In the genomic region with DNA sequence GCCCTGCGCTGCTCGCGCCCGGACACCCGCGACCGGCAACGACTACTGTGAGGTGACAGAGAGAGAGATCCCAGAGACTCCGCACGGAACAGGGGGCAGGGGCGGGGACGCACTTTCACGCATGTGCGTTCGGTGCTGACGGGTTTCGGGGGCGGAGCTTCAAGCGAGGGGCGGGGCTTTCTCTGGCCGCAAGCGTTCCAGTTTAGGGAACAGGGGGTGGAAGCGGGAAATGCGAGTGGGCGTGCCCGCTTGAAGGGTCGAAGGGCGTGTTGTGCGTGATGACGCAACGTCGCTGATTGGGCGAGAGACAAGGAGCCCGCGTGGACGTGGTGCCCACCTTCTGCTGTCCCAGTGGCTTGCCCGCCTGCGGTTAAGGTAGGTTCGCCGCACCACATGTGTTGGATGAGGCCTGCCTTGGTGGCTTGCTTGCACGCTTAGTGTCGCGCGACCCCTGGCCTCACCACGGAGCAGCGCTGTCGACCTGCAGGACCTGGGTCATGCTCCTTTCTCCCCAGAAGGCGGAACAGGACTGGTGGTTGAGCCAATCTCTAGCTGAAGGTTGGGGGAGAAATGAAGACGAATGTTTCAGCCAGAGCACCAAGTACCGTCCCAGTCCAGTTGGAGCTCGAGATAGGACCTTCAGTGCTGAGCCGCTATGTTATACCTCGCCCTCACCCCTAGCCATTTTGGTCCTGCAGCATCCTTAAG, we compare ENCODE assay signal across 8 mouse cellular contexts. TPM values are rescaled to one million over a fixed set of nuclear protein-coding genes. Genes with fewer than 3 reads are reported as not detected.
DNase-seq lines count a peak whose midpoint lies in the region; ATAC-seq and TF ChIP-seq lines count a peak whose summit lies in the region.

No protein-coding gene starts in this region.

- no peaks in the 10 kb centered on the region for H3K9me3 ChIP-seq in embryonic facial prominence, embryonic 14.5 days (ENCODE audit: control insufficient read depth, low read length)
- no peaks in the 10 kb centered on the region for H3K9me3 ChIP-seq in limb, embryonic 14.5 days (ENCODE audit: control insufficient read depth, low read length)
- H3K9me3 ChIP-seq in midbrain, postnatal 0 days (ENCODE audit: low read length) = no peaks in the 10 kb centered on the region

- peak overlapping the region; percentile 87 for H3K9ac ChIP-seq in embryonic facial prominence, embryonic 14.5 days (ENCODE audit: low read depth, low read length)
- H3K9ac ChIP-seq in limb, embryonic 14.5 days (ENCODE audit: low read depth, low read length, severe bottlenecking) = peak overlapping the region; percentile 72
- peak overlapping the region; percentile 79 for H3K9ac ChIP-seq in midbrain, postnatal 0 days (replicated peaks; ENCODE audit: low read length, poor library complexity, severe bottlenecking)

- H3K4me3 ChIP-seq in embryonic facial prominence, embryonic 14.5 days (ENCODE audit: low read depth, low read length) = peak overlapping the region; percentile 93
- peak overlapping the region; percentile 94 for H3K4me3 ChIP-seq in limb, embryonic 14.5 days (replicated peaks; ENCODE audit: low read length)
- peak overlapping the region; percentile 74 for H3K4me3 ChIP-seq in midbrain, postnatal 0 days (ENCODE audit: low read depth, low read length)

- no peaks in the 10 kb centered on the region for H3K27me3 ChIP-seq in embryonic facial prominence, embryonic 14.5 days (replicated peaks; ENCODE audit: control insufficient read depth, insufficient read depth, low read length)
- no peaks in the 10 kb centered on the region for H3K27me3 ChIP-seq in limb, embryonic 14.5 days (ENCODE audit: control insufficient read depth, insufficient read depth, low read length)
- no peaks in the 10 kb centered on the region for H3K27me3 ChIP-seq in midbrain, postnatal 0 days (ENCODE audit: insufficient read depth, low read length)

- 0% methylated on average over 45 of the region's 53 CpGs for WGBS in embryonic facial prominence, embryonic 14.5 days
- 2% methylated on average over 52 of the region's 53 CpGs for WGBS in limb, embryonic 14.5 days
- under 1% methylated on average over 51 of the region's 53 CpGs for WGBS in midbrain, postnatal 0 days

- peaks cover 6% of the 10 kb centered on the region; the same call in 1 of the 2 replicates for H3K36me3 ChIP-seq in embryonic facial prominence, embryonic 14.5 days (ENCODE audit: control insufficient read depth, insufficient read depth, low read length)
- H3K36me3 ChIP-seq in limb, embryonic 14.5 days (ENCODE audit: control insufficient read depth, insufficient read depth, low read length) = peaks cover 23% of the 10 kb centered on the region
- peaks cover 4% of the 10 kb centered on the region; the same call in 1 of the 2 replicates for H3K36me3 ChIP-seq in midbrain, postnatal 0 days (ENCODE audit: insufficient read depth, low read length)

- DNase-seq in 3T3-L1 (ENCODE audit: low read depth, low spot score) = peak; percentile 97
- peak; percentile 99 for DNase-seq in adrenal gland, postnatal 4 days (ENCODE audit: low spot score in 2 of 2)
- DNase-seq in embryonic facial prominence, embryonic 14.5 days (ENCODE audit: low spot score) = peak; percentile 99
- DNase-seq in heart, adult 8-10 months (ENCODE audit: low spot score) = peak; percentile 99
- peak; percentile 99 for DNase-seq in kidney, adult 9 months
- peak; percentile 98 for DNase-seq in limb, embryonic 14.5 days (ENCODE audit: low spot score)
- peak; percentile 98 for DNase-seq in midbrain, postnatal 0 days (ENCODE audit: low spot score)
- DNase-seq in spleen, postnatal 14 days (ENCODE audit: low spot score in 2 of 2) = peak; percentile 100

- peak overlapping the region; percentile 83 for H3K4me2 ChIP-seq in embryonic facial prominence, embryonic 14.5 days (ENCODE audit: low read depth, low read length)
- peak overlapping the region; percentile 80 for H3K4me2 ChIP-seq in limb, embryonic 14.5 days (replicated peaks; ENCODE audit: low read depth, low read length, severe bottlenecking)
- H3K4me2 ChIP-seq in midbrain, postnatal 0 days (ENCODE audit: low read depth, low read length, poor library complexity, severe bottlenecking) = peak overlapping the region; percentile 92

- TF ChIP-seq POLR2A in limb, embryonic 14.5 days (IDR thresholded peaks at IDR 0.05; ENCODE audit: borderline replicate concordance, extremely low read depth, insufficient read depth, insufficient read length) = peak; percentile 66; the same call in 1 of the 2 replicates

- H3K4me1 ChIP-seq in embryonic facial prominence, embryonic 14.5 days (ENCODE audit: control insufficient read depth, insufficient read depth, low read length) = peaks cover 9% of the 10 kb centered on the region
- peaks cover 10% of the 10 kb centered on the region; the same call in 1 of the 2 replicates for H3K4me1 ChIP-seq in limb, embryonic 14.5 days (ENCODE audit: control insufficient read depth, insufficient read depth, low read length)
- H3K4me1 ChIP-seq in midbrain, postnatal 0 days (ENCODE audit: insufficient read depth, low read length) = no peaks in the 10 kb centered on the region

- peak; percentile 96 for ATAC-seq in embryonic facial prominence, embryonic 14.5 days (ENCODE audit: low read depth)
- ATAC-seq in limb, embryonic 14.5 days (ENCODE audit: low FRiP score, low read depth) = peak; percentile 98
- ATAC-seq in midbrain, postnatal 0 days (ENCODE audit: low FRiP score) = peak; percentile 96

- H3K27ac ChIP-seq in embryonic facial prominence, embryonic 14.5 days (replicated peaks; ENCODE audit: low read depth, low read length) = peak overlapping the region; percentile 66
- H3K27ac ChIP-seq in limb, embryonic 14.5 days (replicated peaks; ENCODE audit: low read depth, low read length) = peak overlapping the region; percentile 52
- peak overlapping the region; percentile 79 for H3K27ac ChIP-seq in midbrain, postnatal 0 days (ENCODE audit: low read depth, low read length)

- peak; percentile 47 for TF ChIP-seq CTCF in midbrain, postnatal 0 days (IDR thresholded peaks at IDR 0.05)

RNA-seq across cellular contexts. Expression of gene Desi1, which starts 17.4 kb away (rescaled TPM):
- total RNA-seq in adrenal gland, postnatal 4 days (2021) = 10 to 100 TPM; 83.6 to 95.1 TPM
- polyA plus RNA-seq in embryonic facial prominence, embryonic 14.5 days (2014; fragmentation: Nextera tagmentation; extraction: Ambion mirVana) = 27.2 and 27.7 TPM in 2 replicates
- 10 to 100 TPM; 19.5 to 33.9 (median 28.2) TPM for total RNA-seq in heart, adult 8-10 months (2022)
- 30.5 and 34.8 TPM in 2 replicates for polyA plus RNA-seq in limb, embryonic 14.5 days (2012; rRNA removed)
- polyA plus RNA-seq in limb, embryonic 14.5 days (2014; fragmentation: Nextera tagmentation; extraction: Ambion mirVana) = 26.3 and 29.8 TPM in 2 replicates
- 26.9 and 31.2 TPM in 2 replicates for total RNA-seq in midbrain, postnatal 0 days (2014; rRNA removed)
- polyA plus RNA-seq in midbrain, postnatal 0 days (2015; fragmentation: Nextera tagmentation; extraction: Ambion mirVana) = 43.9 and 45.7 TPM in 2 replicates

RNA-seq across cellular contexts. Expression of gene Xrcc6, which starts 28.6 kb away (rescaled TPM):
- 10 to 100 TPM; 89.4 to 92.6 TPM for total RNA-seq in adrenal gland, postnatal 4 days (2021)
- 68.4 and 68.8 TPM in 2 replicates for polyA plus RNA-seq in embryonic facial prominence, embryonic 14.5 days (2014; fragmentation: Nextera tagmentation; extraction: Ambion mirVana)
- total RNA-seq in heart, adult 8-10 months (2022) = 10 to 100 TPM; 20.9 to 28.1 (median 26.8) TPM
- 29.3 and 37.2 TPM in 2 replicates for polyA plus RNA-seq in limb, embryonic 14.5 days (2012; rRNA removed)
- 71.8 and 74.0 TPM in 2 replicates for polyA plus RNA-seq in limb, embryonic 14.5 days (2014; fragmentation: Nextera tagmentation; extraction: Ambion mirVana)
- total RNA-seq in midbrain, postnatal 0 days (2014; rRNA removed) = 25.6 and 28.3 TPM in 2 replicates
- 23.2 and 28.2 TPM in 2 replicates for polyA plus RNA-seq in midbrain, postnatal 0 days (2015; fragmentation: Nextera tagmentation; extraction: Ambion mirVana)

RNA-seq across cellular contexts. Expression of gene Snu13, which starts 31.1 kb away (rescaled TPM):
- 100 to 1,000 TPM in 1 of 2 experiments, 10 to 100 TPM in 1; 92.5 to 102 TPM for total RNA-seq in adrenal gland, postnatal 4 days (2021)
- polyA plus RNA-seq in embryonic facial prominence, embryonic 14.5 days (2014; fragmentation: Nextera tagmentation; extraction: Ambion mirVana) = 262 and 292 TPM in 2 replicates
- total RNA-seq in heart, adult 8-10 months (2022) = 10 to 100 TPM; 43.0 to 55.5 (median 51.3) TPM
- polyA plus RNA-seq in limb, embryonic 14.5 days (2012; rRNA removed) = 155 and 182 TPM in 2 replicates
- 268 and 280 TPM in 2 replicates for polyA plus RNA-seq in limb, embryonic 14.5 days (2014; fragmentation: Nextera tagmentation; extraction: Ambion mirVana)
- total RNA-seq in midbrain, postnatal 0 days (2014; rRNA removed) = 174 and 179 TPM in 2 replicates
- polyA plus RNA-seq in midbrain, postnatal 0 days (2015; fragmentation: Nextera tagmentation; extraction: Ambion mirVana) = 242 and 274 TPM in 2 replicates

RNA-seq across cellular contexts. Expression of gene 1700029P11Rik, which starts 35.9 kb away (rescaled TPM):
- total RNA-seq in adrenal gland, postnatal 4 days (2021) = not detected
- not detected in 2 replicates for polyA plus RNA-seq in embryonic facial prominence, embryonic 14.5 days (2014; fragmentation: Nextera tagmentation; extraction: Ambion mirVana)
- not detected for total RNA-seq in heart, adult 8-10 months (2022)
- not detected in 2 replicates for polyA plus RNA-seq in limb, embryonic 14.5 days (2012; rRNA removed)
- not detected in 2 replicates for polyA plus RNA-seq in limb, embryonic 14.5 days (2014; fragmentation: Nextera tagmentation; extraction: Ambion mirVana)
- total RNA-seq in midbrain, postnatal 0 days (2014; rRNA removed) = not detected in 2 replicates
- not detected in 2 replicates for polyA plus RNA-seq in midbrain, postnatal 0 days (2015; fragmentation: Nextera tagmentation; extraction: Ambion mirVana)

RNA-seq across cellular contexts. Expression of gene 4930407I10Rik, which starts 42.7 kb away (rescaled TPM):
- total RNA-seq in adrenal gland, postnatal 4 days (2021) = not detected
- polyA plus RNA-seq in embryonic facial prominence, embryonic 14.5 days (2014; fragmentation: Nextera tagmentation; extraction: Ambion mirVana) = not detected in 2 replicates
- not detected for total RNA-seq in heart, adult 8-10 months (2022)
- polyA plus RNA-seq in limb, embryonic 14.5 days (2012; rRNA removed) = 0.01 TPM in 1 of 2 replicates, not detected in the other
- 0.06 TPM in 1 of 2 replicates, not detected in the other for polyA plus RNA-seq in limb, embryonic 14.5 days (2014; fragmentation: Nextera tagmentation; extraction: Ambion mirVana)
- 0.05 TPM in 1 of 2 replicates, not detected in the other for total RNA-seq in midbrain, postnatal 0 days (2014; rRNA removed)
- polyA plus RNA-seq in midbrain, postnatal 0 days (2015; fragmentation: Nextera tagmentation; extraction: Ambion mirVana) = not detected in 2 replicates

Comparison
In these comparisons a context has a peak if more than half of its experiments do, and no peak if none do; other contexts are left out.
1. Peak in every context shown above with its lines: DNase-seq, ATAC-seq, H3K4me3 ChIP-seq and H3K27ac ChIP-seq.